Mouse (Mus musculus): ENCODE measurements around the gene Mtrex.

Mtrex gene

DNA sequence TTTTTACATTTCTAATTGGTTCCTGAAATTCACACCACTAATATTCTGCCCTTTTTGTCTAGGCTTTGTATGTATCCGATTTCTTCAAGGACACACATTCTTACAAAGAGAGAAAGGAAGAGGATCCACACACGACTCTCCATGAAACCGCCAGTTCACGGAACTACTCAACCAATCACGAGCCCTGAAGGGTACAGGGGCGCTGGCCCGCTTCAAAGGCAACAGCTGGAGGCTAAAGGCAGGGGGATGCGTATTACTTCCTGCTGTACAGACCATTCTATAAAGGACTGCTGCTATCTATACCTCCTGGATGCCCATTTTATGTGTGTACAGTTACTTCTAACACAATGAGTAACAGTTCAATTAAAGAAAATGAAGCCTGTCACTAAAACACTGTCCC is 59.8 kb downstream of the Mtrex start:
- no peak for DNase-seq (ENCODE audit: low spot score in 2 of 2)

DNA sequence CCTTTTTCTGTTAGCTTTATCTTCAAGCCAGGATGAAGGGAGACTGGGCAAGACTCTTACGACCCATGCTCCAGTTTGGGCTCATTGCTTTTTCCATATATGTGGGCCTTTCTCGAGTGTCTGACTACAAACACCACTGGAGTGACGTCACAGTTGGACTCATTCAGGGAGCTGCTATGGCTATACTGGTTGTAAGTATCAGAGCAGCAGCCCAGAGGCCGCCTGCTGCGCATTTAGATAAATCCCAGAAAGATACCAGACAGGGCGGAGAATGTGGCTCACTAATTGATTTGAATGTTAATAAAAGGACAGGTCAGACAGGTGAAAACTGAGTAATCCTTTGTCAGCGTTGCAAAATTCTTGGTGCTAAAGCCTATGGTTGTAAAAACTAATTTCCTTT is 60.4 kb downstream of the Mtrex start:
- no peak for DNase-seq (ENCODE audit: low spot score in 2 of 2)

DNA sequence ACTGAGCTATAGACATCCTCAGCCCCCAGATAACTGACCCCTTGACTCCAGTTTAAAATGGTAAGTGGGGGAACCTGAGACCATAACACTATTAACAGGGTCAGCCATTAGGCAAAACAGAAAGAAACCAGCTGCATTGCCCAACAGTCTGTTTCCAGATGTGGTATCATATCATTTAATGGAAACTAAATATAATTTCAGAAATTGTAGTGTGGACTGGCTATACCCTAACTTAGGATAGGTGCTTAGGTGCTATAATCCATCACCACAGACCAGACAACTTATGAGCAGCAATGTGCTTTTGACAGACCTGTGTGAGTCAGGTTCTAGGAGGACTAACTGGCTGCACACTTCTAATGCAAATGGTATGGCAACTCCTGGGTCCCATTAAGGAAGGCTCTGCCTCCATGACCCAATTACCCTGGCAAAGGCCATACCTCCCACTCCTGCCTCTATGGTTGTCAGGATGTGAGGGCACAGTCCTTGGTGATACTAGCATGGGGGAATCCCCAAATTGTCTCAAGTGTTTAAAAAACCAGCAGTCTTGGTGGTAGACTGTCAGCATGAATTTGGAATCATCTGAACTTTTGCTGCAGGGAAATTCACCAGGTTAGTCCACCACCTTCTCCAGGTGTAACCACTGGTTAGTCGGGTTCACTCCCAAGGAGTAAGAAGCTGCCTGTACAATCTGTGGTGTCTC is 64.1 kb downstream of the Mtrex start:
- DNase-seq (ENCODE audit: low spot score in 2 of 2) = no peak

DNA sequence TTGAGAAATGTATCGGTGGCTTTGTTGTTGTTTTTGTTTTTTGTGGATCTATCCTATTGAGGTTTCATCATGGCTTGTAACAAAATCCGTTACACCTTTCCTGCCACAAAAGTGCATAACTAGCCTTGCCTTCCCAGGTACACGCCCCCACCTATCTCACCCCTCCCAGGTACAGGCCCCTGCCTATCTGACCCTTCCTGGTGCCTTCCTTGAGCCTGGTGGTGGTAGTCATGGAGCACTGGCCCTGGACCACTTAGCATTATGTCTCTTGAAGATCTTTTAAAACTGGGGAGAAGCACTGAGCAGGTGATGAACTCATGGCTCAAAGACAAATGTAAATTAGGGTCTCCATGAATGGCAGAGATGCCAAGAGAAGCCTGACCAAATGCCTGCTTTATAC is 64.9 kb downstream of the Mtrex start:
- DNase-seq (ENCODE audit: low spot score in 2 of 2) = no peak

DNA sequence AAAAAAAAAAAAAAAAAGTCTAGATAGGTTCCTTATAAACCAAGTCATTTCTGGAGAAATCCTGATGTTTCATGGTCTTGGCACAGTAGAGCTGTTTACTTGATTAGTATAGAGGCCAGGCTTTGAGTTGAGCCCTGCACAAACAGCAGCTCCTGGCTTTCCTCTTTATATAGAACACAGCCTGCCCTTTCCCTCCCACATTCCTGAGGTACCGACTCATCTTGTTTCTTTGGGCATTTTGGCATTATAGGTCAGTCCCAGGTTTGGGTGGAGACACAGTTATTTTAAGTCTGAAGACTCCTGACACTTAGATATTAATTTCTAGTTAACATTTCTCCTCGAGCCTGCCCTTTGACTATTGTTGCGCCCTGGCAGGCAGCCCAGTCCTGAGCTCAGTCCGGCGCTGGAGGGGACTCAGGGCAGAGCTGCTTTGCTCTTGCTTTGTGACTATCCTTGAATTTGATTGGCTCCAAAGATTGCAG is 65.3 kb downstream of the Mtrex start:
- no peak for DNase-seq (ENCODE audit: low spot score in 2 of 2)

DNA sequence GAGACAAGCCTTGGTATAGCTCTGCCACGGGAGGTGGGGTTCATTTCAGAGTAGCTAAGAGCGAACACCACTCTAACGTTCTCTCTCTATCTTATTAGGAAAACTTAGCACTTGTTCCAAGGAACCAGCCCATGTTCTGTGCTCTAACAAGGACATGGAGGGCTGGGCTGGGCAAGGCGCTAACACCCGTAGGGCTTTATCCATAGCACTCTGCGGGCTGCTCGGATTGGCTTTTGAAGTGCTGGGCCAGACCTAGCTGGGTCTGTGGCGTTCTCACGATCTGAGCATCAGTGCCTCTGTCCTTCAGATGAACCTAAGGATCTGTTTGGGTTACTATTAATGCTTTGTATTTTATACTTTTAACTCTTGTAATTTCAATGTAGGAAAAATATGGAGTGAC is 66.3 kb downstream of the Mtrex start:
- DNase-seq (ENCODE audit: low spot score in 2 of 2) = no peak

DNA sequence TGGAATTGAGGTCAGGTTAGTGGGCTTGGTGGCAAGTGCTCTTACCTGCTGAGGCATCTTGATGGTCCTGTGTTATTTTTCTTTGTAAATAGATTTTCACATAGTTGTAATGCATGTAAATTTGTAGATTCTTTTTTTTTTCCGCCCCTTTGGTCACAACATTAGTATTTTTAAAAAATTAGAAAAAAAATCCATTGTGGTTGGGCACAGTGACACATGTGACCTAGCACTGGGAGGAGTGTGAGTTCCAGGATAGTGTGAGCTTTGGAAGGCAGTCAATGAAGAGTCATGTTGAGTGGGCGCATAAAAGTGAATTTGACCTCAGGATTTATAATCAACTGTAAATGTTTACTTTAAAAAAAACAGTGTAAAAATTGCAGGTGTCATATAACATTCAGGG is 66.8 kb downstream of the Mtrex start:
- DNase-seq (ENCODE audit: low spot score in 2 of 2) = no peak

DNA sequence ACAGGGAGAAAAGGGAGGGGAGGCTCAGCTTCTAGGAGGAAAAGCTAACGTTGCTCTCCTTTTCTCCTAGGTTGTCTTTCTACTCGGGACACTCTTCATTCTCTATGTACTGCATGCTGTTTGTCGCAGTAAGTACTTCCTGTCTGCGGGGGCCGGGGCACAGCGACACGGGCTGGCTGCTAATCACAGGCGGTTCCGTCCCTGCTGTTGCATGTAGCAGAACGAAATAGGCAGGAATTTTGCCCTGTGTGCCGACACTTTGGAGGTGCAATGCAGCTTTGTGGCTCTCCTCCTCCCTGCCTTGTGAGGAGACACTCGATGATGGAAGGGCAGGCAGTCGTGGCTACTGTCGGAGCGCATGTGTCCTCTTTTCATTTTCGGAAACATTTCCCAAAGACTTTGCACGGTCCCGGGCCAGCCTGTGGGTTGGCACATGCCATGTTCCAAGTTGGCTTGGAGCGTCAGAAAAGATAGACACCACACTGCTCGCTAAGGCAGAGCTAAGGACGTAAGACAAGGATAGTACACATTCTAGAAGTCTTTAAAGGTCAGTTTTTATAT is 67.5 kb downstream of the Mtrex start:
- no peak for DNase-seq (ENCODE audit: low spot score in 2 of 2)

DNA sequence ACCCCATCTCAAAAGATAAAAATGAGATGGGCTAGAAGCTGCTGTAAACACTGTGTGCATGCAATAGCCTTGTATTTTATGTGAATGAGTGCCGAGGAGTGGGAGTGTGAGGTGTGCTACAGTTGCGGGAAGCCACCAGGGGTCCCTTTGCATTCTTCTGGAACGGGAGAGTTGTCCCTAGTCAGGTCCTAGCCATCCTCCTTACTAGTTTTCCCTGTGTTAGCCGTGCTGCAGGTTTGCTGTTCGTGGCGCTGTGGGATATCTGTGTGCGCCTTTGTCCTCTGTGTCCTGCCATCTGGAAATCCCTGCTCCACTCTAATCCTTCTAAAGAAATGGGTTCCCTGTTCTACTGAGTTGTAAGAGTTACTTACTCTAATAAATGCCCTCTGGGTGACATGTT is 69.3 kb downstream of the Mtrex start:
- no peak for DNase-seq (ENCODE audit: low spot score in 2 of 2)

DNA sequence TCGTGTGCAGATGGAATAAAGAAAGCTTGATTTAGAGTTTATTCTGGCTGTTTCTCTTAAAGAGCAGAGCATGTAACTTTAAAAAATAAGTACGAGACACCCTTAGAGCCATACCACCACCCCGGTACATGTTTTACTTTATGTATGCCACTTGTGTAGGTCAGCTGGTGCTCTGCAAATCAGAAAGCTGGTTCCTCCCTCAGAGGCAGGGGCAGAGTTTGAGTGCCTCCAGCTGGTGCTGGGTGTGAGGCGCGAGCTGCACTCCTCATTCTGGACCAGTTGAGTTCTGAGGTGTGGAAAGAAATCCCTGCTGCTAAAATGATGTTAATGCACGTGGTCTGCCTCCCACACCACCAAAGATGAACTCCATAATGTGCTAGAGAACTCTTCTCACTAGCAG is 72.8 kb downstream of the Mtrex start:
- no peak for DNase-seq (ENCODE audit: low spot score in 2 of 2)

DNA sequence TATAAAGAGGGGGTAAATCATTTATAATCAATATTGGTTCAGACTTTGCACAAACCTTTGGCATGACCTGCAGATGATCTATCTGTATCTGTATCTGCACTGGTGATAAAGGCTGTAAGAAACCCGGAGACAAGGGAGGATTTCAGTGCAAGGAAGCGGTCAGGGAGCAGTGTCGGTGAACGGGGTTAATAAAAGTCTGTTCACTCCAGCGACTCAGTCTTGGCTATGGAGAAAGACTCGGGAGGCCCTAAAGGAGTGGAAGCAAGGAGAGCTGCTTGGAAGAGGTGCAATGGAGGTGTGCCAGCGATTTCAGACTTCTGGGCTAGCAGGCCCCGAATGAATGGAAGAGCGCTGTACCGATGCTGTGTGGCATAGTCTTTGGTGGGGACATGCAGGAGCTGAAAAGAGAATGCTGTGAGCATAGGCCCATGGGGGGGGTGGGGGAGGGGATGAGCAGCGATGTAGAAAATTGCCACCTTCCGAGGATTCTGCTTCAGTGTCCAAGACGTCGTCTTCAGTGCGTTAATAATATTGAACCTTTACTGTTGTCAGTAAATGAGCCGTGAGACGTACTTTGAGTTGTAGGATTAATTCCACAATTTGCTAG is 73.4 kb downstream of the Mtrex start:
- no peak for DNase-seq (ENCODE audit: low spot score in 2 of 2)

DNA sequence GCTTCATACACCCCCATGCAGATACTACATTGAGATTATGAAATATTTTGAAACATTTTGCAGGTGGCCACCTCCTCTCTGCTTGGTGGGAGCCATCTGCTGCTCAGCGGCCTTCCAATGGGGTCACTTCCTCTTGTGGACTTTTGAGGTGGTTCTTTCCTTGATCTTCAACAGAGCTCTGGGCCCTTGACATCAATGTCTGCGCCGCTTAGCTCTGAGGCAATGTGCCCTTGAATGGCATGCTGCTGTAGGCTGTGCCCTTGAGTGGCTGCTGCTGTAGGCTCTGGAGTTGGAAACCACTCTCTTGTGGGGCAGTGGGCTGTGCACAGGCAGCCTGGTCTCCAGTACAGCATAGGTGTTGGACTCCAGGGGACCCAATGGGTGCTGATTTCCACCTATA is 81.3 kb downstream of the Mtrex start:
- no peak for DNase-seq (ENCODE audit: low spot score in 2 of 2)

DNA sequence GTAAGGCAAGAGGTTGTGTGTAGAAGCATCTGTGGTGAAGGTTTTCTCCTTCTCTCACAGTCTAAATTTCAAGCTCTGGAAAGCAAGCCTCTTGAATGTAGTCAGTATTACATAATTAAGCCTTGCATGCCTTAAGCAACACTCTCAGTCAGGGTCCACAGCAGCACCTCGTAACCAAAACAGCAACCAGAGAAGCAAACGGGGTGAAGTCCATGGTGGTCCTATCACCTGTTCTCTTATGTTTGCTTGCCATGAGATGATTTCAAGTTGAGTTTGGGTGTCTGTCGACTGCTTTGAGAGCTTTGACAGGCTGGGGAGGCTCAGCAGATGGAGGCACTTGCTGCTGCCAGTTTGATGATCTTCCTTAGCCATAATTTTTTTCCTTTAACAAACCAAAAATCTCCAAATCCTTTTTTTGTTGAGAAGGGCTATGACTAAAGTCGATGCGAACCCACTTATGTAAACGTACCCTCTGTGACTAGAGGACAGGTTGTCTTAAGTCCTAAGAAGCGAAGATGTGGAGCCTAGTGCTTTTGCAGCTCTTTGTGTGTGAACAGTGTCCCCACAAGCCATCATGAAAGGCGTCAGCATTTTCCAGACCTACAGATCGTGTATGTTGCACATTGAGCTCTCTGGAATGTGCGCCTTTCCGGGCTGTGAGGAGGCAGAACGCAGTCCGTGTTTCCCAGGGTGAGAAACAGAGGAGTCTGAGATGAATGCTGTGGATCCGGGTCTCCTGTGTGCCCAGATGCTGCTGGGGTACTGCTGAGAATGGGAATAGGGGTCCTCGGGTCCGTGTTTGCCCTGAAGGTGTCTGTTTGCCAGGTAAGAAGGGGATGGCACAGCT is 86.7 kb downstream of the Mtrex start:
- peak; percentile 18 to 21 for DNase-seq (ENCODE audit: low spot score in 2 of 2)

DNA sequence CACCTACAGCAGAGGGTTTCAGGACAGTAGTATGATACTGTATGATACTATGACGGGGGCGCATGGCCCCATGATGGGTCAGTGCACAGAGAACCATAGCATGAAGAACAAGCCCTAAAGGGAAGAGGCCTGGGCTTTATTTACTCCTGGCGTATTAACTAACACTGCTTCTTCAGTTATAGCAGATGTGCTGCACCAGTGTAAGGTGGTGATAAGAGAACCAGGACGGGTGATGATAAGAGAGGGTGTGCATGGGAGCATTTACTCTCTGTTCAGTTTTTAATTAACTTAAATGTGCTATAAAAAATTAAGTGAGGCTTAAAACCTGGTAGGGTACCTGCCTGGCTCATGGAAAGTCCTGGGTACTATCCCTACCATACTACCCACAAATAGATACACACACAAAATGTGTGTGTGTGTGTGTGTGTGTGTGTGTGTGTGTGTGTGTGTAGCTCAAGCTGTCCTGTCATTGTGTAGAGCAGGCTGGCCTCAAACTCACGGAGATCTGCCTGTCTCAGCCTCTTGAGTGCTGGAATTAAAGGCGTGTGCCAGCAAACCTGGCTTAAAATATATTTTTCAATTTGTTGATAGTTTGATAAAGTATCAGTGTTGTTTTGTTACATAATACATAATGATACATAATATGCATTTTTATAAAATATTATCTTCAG is 88.5 kb downstream of the Mtrex start:
- DNase-seq (ENCODE audit: low spot score in 2 of 2) = no peak

DNA sequence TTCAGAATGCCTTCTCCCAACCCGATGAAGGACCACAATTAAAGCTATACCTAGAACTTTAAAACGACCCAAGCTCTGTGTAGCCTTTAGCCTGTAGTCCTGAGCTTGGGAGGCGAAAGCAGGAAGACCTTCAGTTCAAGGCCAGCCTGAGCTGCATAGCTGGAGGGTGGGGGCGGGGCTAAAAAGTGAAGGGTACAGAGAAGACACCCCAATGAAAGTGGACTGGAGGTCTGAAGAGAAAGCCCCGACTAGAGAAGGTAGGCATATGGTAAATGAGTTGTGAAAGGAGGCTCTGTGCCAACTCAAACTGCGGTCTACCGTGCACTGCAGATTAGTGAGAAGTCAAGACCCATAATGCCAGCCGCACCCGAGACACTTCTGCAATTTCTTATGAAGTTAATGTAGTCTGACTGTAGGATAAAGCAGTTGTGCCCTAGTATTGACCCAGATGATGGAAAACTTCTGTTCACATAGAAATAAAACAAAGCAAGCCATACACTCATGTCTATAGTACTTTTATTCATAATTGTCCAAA is 89.5 kb downstream of the Mtrex start:
- no peak for DNase-seq (ENCODE audit: low spot score in 2 of 2)

DNA sequence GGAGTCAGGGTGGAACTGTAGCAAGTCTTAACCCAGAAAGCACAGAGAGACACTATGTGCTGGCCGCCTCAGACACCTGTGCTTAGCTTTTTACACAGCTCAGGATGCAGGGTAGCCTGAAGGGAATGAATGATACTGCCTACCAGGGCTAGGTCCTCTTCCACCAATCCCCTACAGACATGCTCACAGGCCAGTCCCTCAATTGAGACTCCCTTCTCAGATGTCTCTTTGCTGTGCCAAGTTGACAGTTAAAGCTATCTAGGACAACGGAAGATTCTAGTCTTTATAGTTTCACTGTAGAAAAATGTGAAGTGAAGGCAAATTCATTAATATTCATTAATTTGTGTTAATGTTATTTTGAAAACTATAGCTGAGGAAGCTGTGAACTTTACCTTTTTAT is 90.2 kb downstream of the Mtrex start:
- DNase-seq (ENCODE audit: low spot score in 2 of 2) = no peak

DNA sequence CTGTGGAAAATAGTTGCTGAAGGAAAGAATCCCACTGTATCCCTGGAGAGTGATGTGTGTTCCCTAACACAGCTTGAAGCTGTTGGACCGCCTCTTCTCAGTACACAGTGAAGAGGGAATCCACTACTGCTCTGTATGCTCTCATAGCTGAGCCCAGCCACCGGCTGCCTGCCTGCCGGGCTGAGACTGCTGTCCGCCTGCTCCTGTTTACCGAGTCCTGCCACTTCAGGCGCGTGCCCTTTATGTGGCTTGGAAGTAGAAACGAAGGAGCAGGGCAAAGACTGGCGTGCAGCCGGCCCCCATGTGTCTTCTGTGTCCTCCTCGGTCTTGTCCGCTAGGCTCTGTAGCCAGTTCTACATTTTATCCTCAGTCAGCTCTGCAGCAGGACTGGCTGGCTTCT is 92.1 kb downstream of the Mtrex start:
- DNase-seq (ENCODE audit: low spot score in 2 of 2) = no peak

DNA sequence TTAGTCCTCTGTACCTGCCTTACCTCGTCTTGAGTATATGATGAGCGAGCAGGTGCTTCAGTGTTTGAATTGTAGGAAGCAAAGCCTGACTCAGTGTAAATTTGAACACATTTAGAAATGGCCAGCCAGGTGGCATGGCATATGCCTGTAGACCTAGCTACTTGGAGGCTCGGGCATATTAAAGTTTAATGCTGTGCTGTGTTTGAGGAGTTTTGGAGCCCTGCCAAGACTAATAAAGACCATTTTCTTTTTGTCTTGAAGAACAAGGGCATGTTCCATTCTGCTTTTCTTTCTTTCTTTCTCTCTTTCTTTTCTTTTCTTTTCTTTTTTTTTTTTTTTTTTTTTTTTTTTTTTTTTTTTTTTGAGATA is 93.3 kb downstream of the Mtrex start:
- no peak for DNase-seq (ENCODE audit: low spot score in 2 of 2)

DNA sequence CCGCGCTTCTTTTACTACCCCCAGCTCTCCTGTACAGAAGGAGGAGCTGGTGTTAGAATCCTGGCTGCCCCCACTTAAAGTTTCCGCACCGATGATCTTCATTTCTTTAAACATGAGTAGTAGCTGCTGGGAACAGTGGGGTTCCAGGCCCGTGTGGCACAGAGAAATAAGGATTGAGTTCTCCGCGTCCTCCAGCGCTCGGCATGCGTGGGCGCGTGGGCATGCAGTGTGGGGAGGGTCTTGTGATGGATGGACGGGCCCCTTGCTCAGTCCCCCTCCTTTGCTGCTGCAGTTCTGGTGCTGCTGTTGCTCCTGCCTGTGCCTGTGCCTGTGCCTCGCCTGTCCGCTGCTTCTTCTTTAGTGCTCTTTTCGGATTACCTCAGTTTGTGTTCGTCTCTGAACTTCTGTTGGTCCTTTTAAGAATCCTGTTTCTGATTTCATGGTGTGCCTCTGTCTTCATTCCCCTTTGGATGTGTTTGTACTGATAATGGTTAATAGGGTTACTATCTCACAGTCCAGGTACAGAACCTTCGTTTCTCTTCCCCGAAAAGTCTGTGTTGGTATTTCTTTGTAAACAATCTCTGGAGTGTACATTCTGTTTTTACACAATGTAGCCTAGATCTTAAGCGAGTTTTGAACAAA is 93.8 kb downstream of the Mtrex start:
- no peak for DNase-seq (ENCODE audit: low spot score in 2 of 2)

DNA sequence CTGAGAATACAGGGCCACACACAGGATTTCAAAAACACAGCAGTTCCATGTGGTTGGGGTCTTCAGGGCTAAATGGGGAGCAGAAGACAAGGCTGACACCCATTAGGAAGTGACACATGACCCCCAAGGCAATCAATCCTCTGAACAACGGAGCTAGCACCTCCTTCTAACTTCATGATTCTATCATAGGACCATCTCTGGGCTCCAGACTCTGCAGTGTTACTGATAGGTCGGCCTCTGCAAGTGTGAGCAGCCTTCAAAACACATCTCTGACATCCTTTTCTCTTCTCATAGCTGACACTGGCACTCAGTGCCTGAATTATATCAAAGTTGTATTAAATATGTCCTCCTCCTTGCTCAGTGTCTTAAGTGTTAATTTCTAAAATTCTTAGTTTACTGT is 94.6 kb downstream of the Mtrex start:
- no peak for DNase-seq (ENCODE audit: low spot score in 2 of 2)

DNA sequence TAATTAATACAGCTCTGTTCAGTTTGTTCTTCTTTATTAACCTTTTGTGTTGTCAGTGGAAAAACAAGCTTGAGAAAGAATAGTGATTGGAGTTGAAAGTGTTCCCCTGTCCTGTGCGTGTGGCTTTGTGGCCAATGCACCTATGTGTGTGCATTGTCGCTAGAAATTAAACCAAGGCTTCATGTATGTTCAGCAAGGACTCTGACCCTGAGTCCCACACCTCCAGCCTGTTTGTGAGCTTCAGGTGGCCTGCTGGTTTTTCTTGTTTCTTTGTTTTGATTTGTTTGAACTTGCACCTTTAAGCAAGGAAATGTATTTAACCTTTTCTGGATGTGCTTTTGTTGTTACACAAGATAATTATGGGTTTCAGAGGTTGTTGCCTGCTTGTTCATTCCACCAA is 97.6 kb downstream of the Mtrex start:
- DNase-seq (ENCODE audit: low spot score in 2 of 2) = no peak
